Mouse (Mus musculus) kidney, adult 11 months (tissue): Measurements from ENCODE around the gene Plxnb3.
"Not testable (repeated sequence)": the region's sequence is repeated elsewhere in the genome, so short reads cannot be mapped to it uniquely, and the experiment has no call there.

ENCODE experiments used
- DNase-seq: peaks from one replicate; pipeline ENCODE4 v3.0.0; 2022

Gene Plxnb3

GRCm38 (mm10) chrX:73756334-73757140 is at the start of gene Plxnb3:
Gene Plxnb3 (plus strand): TSS chrX:73757090.
- no peak for DNase-seq

GRCm38 (mm10) chrX:73715476-73716108 is 41.3 kb upstream of the Plxnb3 start:
- peak; percentile 53 for DNase-seq

- DNase-seq = peak; percentile 97
Measured at GRCm38 (mm10) chrX:73716109-73716661, 40.7 kb upstream of the Plxnb3 start, which contains the start of the genes Bcap31 and Abcd1. Gene Bcap31 (minus strand): TSS chrX:73716175. Gene Abcd1 (plus strand): TSS chrX:73716597.

- no peak for DNase-seq
Measured at GRCm38 (mm10) chrX:73716709-73717545, 40.0 kb upstream of the Plxnb3 start.

- no peak for DNase-seq
Measured at GRCm38 (mm10) chrX:73717667-73718066, 39.2 kb upstream of the Plxnb3 start.

- DNase-seq = peak; percentile 16
Measured at GRCm38 (mm10) chrX:73718271-73718670, 38.6 kb upstream of the Plxnb3 start.

- DNase-seq = peak; percentile 27
Measured at GRCm38 (mm10) chrX:73718686-73719362, 38.1 kb upstream of the Plxnb3 start.

- DNase-seq = no peak
Measured at GRCm38 (mm10) chrX:73730908-73731307, 26.0 kb upstream of the Plxnb3 start.

GRCm38 (mm10) chrX:73738155-73738554 is 18.7 kb upstream of the Plxnb3 start:
- no peak for DNase-seq

GRCm38 (mm10) chrX:73739151-73739550 is 17.7 kb upstream of the Plxnb3 start:
- DNase-seq = no peak

GRCm38 (mm10) chrX:73739841-73740240 is 17.0 kb upstream of the Plxnb3 start:
- not testable (repeated sequence) for DNase-seq

- no peak for DNase-seq
Measured at GRCm38 (mm10) chrX:73744774-73745481, 12.0 kb upstream of the Plxnb3 start.

- no peak for DNase-seq
Measured at GRCm38 (mm10) chrX:73748977-73749376, 7.9 kb upstream of the Plxnb3 start.

- DNase-seq = no peak
Measured at GRCm38 (mm10) chrX:73758611-73759290, 1.9 kb downstream of the Plxnb3 start.

- peak; percentile 58 for DNase-seq
Measured at GRCm38 (mm10) chrX:73765311-73765710, 8.4 kb downstream of the Plxnb3 start.

GRCm38 (mm10) chrX:73767267-73767666 is 10.4 kb downstream of the Plxnb3 start:
- no peak for DNase-seq

- no peak for DNase-seq
Measured at GRCm38 (mm10) chrX:73774168-73774760, 17.4 kb downstream of the Plxnb3 start, which contains the start of gene Srpk3. Gene Srpk3 (plus strand): TSS chrX:73774405.

- DNase-seq = no peak
Measured at GRCm38 (mm10) chrX:73774802-73775483, 18.1 kb downstream of the Plxnb3 start.

GRCm38 (mm10) chrX:73782227-73782626 is 25.3 kb downstream of the Plxnb3 start:
- no peak for DNase-seq

GRCm38 (mm10) chrX:73785666-73786065 is 28.8 kb downstream of the Plxnb3 start:
- DNase-seq = peak; percentile 27
